Mouse (Mus musculus) lung, adult 18-20 months (tissue): ENCODE measurements around the gene Hnrnpf.

Experiments
- DNase-seq, 2 experiments: peaks; one replicate each; pipeline ENCODE4 v3.0.0; 2022; ENCODE audit warnings: mixed read lengths in 2 of 2

Hnrnpf gene

DNA sequence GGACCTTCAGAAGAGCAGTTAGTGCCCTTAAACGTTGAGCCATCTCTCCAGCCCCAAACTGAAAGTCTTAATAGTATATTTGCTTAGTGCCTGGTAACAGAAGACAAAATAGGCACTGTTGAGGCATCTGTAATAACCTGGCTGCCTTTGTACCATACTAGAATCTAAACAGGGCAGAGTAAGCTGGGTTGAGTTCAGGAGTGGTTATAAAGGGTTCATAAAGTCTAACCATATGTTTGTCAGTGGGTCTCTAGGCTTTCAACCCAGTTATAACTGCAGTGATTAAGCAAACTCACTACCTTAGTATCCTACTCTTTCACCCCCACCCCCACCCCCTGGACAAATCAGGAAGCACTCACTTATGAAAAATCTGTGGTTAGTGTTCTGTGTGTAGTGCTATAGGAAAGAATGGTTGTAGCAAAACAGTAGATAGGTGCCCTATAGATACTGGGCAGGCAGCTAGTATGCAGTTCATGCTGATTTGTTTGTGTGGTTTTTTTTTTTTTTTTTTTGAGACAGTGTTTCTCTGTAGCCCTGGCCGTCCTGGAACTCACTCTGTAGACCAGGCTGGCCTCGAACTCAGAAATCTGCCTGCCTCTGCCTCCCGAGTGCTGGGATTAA, 26.9 kb downstream of the Hnrnpf start:
- no peak for DNase-seq

DNA sequence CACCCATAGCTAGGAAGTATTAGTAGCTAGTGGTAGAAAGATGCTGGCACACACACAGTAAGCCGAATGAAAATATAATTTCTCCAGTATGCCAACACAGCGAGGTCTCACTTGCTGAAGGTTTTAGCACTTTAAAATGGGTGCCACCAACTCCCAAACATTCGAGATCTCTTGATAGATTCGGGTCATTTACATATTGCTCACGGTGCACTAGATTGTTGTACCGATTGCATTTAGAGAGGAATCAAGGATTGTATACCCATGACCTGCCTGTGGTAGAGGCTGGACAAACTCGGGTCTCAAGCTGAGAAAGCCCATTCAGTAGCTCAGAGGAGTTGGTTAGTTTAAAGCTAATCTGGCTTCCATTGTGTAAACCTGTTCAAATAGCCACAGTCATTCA, 27.8 kb downstream of the Hnrnpf start:
- DNase-seq = no peak

DNA sequence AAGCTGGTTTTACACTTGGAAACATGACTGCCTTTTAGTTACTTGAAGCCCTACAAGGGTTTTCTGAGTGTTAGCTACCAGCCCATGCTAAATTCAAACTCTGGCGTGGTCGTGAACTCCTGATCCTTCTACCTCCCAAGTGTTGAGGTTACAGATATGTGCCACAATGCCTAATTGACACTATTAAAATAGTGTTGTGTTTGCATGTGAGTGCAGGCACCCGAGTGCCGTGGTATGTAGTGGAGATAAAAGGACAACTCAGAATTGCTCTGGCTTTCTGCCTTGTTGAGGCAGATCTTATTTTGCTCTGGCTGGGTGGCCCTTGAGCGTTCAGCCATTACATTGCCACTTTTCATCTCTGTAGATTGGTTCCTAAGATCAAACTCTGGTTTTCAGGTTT, 28.6 kb downstream of the Hnrnpf start:
- DNase-seq = no peak

DNA sequence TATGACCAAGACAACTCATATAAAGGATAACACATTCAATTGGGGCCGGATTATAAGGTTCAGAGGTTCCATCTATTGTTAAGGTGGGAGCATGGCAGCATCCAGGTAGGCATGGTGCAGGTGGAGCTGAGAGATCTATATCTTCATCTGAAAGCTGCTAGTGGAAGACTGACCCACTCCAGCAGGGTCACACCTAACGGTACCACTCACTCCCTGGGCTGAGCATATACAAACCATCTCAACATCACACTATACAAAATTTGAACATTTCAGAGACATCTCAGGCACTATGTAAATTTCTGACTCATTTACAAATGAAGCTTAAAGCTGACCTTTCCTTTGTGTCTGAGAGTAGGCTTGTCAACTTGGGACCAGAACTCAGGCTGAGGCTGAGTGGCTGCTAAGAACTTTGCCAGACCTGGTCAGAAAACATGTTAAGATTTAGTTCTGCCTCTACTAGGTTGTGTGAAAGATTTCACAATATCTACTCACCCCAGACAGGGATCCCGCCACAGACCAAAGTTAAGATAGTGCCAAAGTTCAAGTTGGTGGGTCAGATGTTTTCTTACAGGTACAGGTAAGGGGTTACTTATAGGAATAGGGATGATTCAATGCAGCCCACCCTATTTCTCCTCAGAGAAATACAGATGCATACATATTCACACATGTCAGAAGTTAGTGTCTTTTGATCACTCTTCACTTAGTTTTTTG, 30.0 kb downstream of the Hnrnpf start:
- no peak for DNase-seq

DNA sequence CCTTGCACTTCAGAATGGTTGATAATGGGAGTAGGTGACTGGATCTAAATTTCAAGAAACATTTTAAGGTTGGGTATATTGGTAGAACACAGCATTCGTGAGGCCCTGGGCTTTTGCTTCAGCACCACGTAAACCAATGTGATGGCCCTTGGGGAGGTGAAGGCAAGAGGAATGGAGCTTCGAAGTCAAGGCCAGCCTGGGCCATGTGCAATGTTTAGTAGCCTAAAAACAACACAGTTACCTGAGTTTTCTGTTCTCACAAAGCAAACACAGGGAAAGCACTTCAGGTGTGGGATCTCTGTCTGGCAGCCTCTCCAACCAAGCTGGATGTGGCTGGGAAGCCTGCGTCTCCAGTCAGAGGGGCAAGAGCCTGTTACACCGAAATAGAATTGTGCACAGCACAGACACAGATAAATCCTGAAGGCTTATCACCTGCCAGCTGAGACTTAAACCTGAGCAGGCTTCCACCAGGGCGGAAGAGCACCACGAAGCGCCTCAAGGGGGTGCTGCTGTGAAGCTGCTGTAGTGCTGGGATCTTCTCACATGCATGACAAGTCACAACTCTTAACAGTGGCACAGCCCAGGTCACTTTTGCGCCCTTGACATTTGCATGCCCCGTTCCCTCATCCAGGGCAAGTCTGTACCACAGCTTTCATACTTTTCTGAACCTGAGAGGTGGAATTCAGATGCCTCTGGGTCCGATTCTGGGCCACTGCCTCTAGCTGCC, 32.4 kb downstream of the Hnrnpf start:
- DNase-seq = no peak

DNA sequence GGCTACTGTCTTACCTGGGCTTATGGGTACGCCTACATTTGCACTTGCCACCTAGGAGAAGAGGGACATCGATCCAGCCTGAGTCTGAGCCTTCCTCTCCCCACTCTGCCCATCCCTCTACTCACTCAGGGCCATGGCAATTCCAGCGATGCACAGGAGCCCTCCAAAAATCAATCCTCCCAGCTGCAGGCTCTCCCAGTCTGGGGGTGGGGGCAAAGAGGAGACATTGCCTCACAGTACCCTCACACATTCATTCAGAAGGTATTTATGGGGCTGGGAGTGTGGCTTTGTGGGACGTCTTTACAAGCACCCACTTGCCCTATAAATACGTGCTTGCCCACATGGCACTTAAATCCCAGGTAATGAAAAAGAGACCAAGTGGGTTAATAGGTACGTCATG, 34.2 kb downstream of the Hnrnpf start:
- DNase-seq = no peak

DNA sequence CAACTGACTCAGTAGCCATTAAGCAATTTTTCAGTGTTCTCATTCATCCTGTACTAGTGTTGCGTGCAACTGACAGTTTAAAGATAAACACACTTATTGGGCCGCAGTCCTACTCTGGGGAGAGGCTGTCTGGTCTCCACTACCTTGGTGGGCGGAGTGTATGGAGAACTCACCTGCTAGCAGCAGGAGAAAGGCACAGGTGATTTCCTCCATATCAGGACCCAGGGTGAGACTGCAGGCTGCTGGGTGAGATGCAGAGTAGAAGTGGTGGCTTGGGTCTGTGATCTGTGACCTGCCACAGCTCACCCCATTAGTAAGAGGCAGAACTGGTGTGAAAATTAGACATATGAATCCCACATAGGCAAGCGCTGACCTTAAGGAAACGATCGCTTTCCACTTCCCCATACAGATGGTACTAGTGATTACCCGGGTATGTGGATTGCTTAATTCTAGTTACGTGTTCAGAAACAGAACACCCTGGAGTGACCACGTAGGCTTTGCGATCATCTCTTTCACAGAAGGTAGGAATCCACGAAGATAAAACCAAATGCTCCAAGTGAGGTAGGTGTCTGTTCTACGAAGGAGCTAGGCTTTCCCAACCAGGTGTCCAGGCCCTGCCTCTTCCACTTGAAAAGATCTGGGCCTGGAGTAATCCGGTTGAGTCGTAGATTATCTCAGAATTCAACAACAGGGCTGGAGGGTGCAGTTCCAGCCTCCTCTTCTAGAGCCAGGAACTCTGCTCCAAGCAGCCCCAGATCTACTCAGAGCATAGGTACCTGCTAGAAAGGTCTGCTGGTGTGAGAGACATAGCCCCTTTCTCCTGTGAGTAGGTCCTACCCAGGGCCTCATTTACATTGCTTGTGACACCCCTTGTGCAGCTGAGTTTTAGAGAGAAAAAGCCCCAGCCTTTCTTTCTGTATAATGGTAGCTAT, 35.8 kb downstream of the Hnrnpf start:
- no peak for DNase-seq

DNA sequence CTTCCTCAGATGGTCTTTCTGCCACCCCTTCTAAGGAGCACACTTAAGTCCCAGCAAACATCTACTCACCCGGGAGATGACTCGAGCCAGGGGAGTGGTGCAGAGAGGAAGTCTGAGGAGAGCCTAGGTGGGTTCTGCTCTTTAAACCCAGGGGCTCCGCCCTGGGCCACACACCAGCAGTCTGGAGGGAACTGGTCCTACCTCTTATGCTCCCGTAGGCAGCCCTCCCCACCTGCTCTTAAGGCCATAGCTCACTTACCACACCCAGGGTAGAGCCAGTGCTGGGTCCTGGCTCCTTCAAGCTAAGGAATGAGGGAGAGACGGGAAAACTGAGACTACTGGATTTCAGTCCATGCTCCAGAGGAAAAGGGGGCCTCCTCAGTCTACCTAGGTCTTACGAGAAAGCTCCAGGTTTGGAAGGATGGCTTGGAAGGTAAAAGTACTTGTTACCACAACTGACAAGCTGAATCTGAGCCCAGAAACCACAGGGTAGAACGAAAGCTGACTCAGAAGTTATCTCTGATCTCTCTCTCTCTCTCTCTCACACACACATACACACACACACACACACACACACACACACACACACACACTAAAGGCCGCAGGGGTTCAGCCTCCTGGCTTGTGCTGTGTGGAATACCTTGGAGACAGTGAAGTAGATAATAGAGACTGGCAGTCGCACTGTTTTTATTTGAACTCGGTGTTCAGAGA, 37.3 kb downstream of the Hnrnpf start, which contains the start of gene Fxyd4:
Gene Fxyd4, minus strand, starts transcription at position 471 of the 711 bp plus-strand sequence.
- DNase-seq = peak; percentile 46 to 57

DNA sequence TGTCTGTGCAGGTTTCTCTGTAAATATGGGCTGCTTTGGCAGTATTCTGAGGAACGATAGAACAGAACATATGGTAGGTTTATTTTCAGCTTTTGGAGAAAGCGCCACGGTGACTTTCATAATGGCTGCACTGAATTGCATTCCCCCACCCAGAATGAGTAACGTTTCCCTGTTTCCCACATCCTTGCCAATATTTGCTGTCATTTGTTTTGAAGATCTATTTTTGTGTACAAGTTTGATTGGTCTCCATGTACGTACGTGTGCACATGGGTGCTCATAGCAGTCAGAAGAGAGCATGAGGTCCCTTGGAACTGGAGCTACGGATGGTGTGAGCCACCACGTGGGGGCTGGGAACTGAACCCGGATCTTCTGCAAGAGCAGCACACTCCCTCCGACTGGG, 38.8 kb downstream of the Hnrnpf start:
- no peak for DNase-seq

DNA sequence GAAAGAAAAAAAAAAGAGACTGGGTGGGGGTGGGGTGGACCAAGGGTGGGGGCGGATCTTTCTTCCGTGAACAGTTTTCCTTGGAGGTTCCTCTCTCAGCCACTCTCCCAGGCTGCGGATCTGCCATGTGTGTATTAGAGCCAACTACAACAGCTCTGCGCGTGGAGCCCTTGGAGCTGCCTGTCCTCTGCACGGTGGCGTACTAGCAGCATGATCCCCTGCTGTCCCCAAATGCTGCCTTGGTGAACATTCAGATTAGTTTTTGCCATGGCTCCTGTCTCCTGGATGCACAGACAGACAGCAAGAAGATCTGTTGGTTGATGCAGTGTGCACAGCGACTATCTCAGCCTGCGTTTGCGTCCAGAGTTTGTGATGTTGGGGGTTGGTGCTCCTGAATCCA, 42.6 kb downstream of the Hnrnpf start:
- no peak for DNase-seq

DNA sequence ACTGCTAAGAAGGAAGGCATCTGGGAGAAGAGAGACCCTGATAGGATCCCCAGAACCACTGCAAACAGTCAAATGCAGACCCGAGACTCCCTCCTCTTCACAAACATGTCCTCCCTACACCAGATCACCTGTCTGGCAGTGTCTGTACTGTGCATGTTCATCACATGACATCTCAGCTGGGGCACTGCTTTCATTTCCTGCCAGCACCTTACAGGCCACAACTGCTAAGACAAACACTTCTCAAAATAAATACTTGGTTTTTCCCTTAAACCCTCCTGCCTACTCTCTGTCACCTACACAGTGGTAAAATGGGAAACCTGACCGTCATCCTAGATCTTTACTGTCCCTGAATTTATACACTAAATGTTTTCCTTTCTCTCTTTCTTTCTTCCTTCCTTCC, 43.8 kb downstream of the Hnrnpf start:
- no peak for DNase-seq

DNA sequence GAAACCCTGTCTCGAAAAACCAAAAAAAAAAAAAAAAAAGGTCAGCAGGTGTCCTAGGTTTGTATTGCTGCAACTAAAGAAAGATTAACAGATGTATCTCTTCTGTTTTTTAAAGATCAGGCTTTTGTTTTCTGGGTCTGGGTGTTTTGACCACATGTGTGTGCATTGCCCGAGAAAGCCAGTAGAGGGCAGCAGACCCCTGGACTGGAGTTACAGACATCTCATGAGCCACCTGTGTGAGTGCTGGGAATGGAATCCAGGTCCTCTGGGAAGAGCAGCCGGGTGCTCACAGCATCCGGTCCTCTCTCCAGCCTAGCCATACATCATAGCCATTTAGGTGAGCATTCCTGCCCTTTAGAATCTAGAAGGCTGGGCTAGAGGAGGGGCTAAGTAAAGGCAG, 52.2 kb downstream of the Hnrnpf start:
- DNase-seq = no peak

DNA sequence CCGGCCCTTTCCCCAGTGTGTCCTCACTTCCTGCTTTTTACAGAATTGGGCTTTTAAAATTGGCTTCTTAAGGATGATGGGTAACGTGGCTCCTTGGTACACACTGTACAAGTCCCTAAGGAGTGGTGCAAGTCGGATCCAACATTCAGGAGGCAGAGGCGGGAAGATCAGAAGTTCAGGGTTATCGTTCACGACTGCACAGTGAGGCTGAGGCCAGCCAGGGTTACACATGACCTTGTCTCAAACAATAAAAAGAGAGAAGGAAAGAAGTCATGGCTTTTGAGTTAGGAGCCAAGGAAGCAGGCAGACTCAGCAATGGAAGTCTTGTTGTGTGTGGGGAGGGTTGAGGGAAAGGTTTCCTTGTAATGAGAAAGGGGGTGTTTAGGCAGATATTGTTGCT, 56.0 kb downstream of the Hnrnpf start:
- DNase-seq = no peak

DNA sequence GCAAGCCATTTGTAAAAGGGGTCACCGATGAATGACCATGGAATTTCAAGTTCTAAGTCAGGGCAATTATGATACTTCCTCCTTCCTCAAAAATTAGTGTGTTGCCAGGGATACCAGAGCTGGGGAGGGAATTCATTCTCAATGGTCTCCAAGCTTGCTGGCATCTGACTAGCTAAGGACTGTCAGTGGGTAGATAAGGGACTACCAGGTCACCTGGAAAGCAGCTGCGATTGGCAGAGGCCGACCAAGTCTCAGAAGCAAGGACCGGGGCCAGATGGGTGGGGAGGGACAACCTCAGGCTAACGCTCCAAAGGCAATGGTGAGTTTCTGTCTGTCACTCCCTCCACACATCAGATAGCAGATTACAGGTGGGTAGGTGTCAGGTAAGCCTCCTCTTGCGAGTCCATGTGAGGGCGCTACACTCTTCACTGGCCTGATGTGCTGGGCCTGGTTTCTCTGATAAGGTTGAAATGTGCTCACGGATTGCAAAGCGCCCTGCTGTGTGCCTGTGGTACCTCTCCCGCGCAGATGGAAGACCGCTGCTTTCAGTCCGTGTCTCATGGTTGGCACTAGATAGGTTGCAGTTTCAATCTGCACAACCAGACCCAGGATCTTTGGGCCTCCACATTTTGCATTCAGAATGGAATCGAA, 56.9 kb downstream of the Hnrnpf start:
- no peak for DNase-seq

DNA sequence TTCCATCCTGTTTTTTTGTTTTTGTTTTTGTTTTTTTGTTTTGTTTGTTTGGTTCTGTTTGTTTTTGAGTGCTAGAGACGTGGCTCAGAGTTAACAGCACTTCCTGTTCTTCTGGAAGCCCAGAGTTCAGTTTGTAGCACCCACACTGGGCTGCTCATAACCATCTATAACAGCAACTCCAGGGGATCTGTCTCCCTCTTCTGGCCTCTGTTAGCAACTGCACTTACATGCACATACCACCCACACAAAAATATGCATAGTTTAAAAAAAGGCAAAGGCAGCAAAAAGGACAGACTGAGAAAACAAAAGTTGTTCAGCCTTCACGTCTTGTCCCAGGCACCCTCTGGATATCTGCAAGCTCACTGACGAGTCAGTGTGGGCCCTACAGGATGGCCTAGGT, 63.1 kb downstream of the Hnrnpf start:
- DNase-seq = no peak

DNA sequence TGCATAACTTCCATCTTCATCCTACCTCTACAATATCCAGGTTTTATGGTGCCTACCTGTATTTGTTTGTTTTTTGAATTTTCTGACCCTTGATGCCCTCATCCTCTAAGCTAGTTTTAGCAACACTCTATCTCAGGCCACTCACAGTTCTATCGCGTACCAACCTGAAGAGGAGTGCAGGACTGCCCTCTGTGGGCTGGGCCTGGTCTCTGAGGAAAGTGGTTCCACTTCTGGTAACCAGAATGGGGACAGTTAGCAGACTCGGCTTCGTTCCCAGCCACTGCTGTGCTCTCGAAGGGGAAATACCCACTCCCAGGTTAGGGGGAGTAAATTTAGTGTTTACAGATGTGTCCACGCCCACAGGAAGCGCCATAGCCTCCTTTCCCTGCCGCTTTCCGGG, 66.6 kb downstream of the Hnrnpf start:
- DNase-seq = peak; percentile 23 to 40
